Mouse (Mus musculus): ENCODE results near the gene Trex1. TPM values are rescaled to one million over a fixed set of nuclear protein-coding genes. Genes with fewer than 3 reads are reported as not detected.

The Trex1 gene
- polyA plus RNA-seq, 1 experiment from 2014 or later = 14.5 TPM

- ATAC-seq = no peak
- 80% methylated on average over 3 of the region's 3 CpGs for WGBS
- Histone ChIP-seq H3K27me3 (no peaks in the 10 kb centered on the region), H3K9ac (replicated peaks) (no peak overlapping the region), H3K9me3 (no peaks in the 10 kb centered on the region), H3K4me1 (replicated peaks) (no peaks in the 10 kb centered on the region), H3K27ac (no peak overlapping the region), H3K4me2 (replicated peaks) (no peak overlapping the region), H3K36me3 (peaks cover 51% of the 10 kb centered on the region), H3K4me3 (replicated peaks) (no peak overlapping the region)
These were observed 31.1 kb downstream of the Trex1 start for GRCm38 (mm10) chr9:109028421-109028820.

- WGBS = 83% methylated on average over 8 of the region's 8 CpGs
- H3K27ac ChIP-seq = no peak overlapping the region
- no peak for ATAC-seq
These were observed 32.0 kb downstream of the Trex1 start for GRCm38 (mm10) chr9:109027521-109027920.

GRCm38 (mm10) chr9:109022866-109023685, 36.5 kb downstream of the Trex1 start:
- ATAC-seq = no peak
- H3K9ac ChIP-seq (replicated peaks) = no peak overlapping the region
- H3K4me1 ChIP-seq (replicated peaks) = no peaks in the 10 kb centered on the region
- H3K36me3 ChIP-seq = peaks cover 35% of the 10 kb centered on the region
- no peak overlapping the region for H3K27ac ChIP-seq
- no peak overlapping the region for H3K4me2 ChIP-seq (replicated peaks)
- no peaks in the 10 kb centered on the region for H3K27me3 ChIP-seq
- WGBS = 93% methylated on average over 17 of the region's 17 CpGs
- H3K4me3 ChIP-seq (replicated peaks) = no peak overlapping the region
- H3K9me3 ChIP-seq = no peaks in the 10 kb centered on the region

More at GRCm38 (mm10) chr9:109027521-109027920, 32.0 kb downstream of the Trex1 start:
- no peaks in the 10 kb centered on the region for H3K4me1 ChIP-seq (replicated peaks)
- peaks cover 57% of the 10 kb centered on the region for H3K36me3 ChIP-seq
- H3K9ac ChIP-seq (replicated peaks) = no peak overlapping the region
- H3K27me3 ChIP-seq = no peaks in the 10 kb centered on the region
- no peak overlapping the region for H3K4me3 ChIP-seq (replicated peaks)
- H3K9me3 ChIP-seq = no peaks in the 10 kb centered on the region
- H3K4me2 ChIP-seq (replicated peaks) = no peak overlapping the region

GRCm38 (mm10) chr9:109021428-109021827, 38.1 kb downstream of the Trex1 start:
- no peak overlapping the region for H3K27ac ChIP-seq
- peaks cover 31% of the 10 kb centered on the region for H3K36me3 ChIP-seq
- no peak for ATAC-seq
- no peak overlapping the region for H3K4me2 ChIP-seq (replicated peaks)
- H3K4me1 ChIP-seq (replicated peaks) = no peaks in the 10 kb centered on the region
- no peak overlapping the region; the same call in 1 of the 2 replicates for H3K9ac ChIP-seq (replicated peaks)
- no peaks in the 10 kb centered on the region for H3K27me3 ChIP-seq
- no peak overlapping the region for H3K4me3 ChIP-seq (replicated peaks)
- 92% methylated on average over 4 of the region's 4 CpGs for WGBS
- no peaks in the 10 kb centered on the region for H3K9me3 ChIP-seq

- peaks cover 13% of the 10 kb centered on the region; the same call in 1 of the 2 replicates for H3K36me3 ChIP-seq
- no peak overlapping the region for H3K27ac ChIP-seq
- H3K4me1 ChIP-seq (replicated peaks) = no peaks in the 10 kb centered on the region
- H3K9ac ChIP-seq (replicated peaks) = no peak overlapping the region
- no peak overlapping the region for H3K4me3 ChIP-seq (replicated peaks)
- no peak for ATAC-seq
- no peaks in the 10 kb centered on the region for H3K27me3 ChIP-seq
- 76% methylated on average over 11 of the region's 11 CpGs for WGBS
- no peak overlapping the region for H3K4me2 ChIP-seq (replicated peaks)
- no peaks in the 10 kb centered on the region for H3K9me3 ChIP-seq
These were observed 42.4 kb downstream of the Trex1 start for GRCm38 (mm10) chr9:109016973-109017604.

GRCm38 (mm10) chr9:109015397-109015796, 44.1 kb downstream of the Trex1 start:
- H3K27me3 ChIP-seq = no peaks in the 10 kb centered on the region
- no peaks in the 10 kb centered on the region for H3K4me1 ChIP-seq (replicated peaks)
- H3K36me3 ChIP-seq = peaks cover 30% of the 10 kb centered on the region
- WGBS = 83% methylated on average over 8 of the region's 8 CpGs
- no peak overlapping the region for H3K4me2 ChIP-seq (replicated peaks)
- H3K9me3 ChIP-seq = no peaks in the 10 kb centered on the region
- ATAC-seq = no peak
- H3K4me3 ChIP-seq (replicated peaks) = no peak overlapping the region
- H3K9ac ChIP-seq (replicated peaks) = no peak overlapping the region
- no peak overlapping the region for H3K27ac ChIP-seq

- H3K36me3 ChIP-seq = peaks cover 59% of the 10 kb centered on the region
- H3K27ac ChIP-seq = no peak overlapping the region
- no peaks in the 10 kb centered on the region for H3K9me3 ChIP-seq
- H3K4me1 ChIP-seq (replicated peaks) = no peaks in the 10 kb centered on the region
- no peak for ATAC-seq
- H3K9ac ChIP-seq (replicated peaks) = no peak overlapping the region
- no peak overlapping the region for H3K4me3 ChIP-seq (replicated peaks)
- H3K27me3 ChIP-seq = no peaks in the 10 kb centered on the region
- WGBS = 91% methylated on average over 14 of the region's 14 CpGs
- H3K4me2 ChIP-seq (replicated peaks) = no peak overlapping the region
These were observed 49.2 kb downstream of the Trex1 start for GRCm38 (mm10) chr9:109010316-109010690.

- H3K36me3 ChIP-seq = peaks cover 59% of the 10 kb centered on the region
- 70% methylated on average over 17 of the region's 17 CpGs for WGBS
- no peak overlapping the region for H3K9ac ChIP-seq (replicated peaks)
- H3K27ac ChIP-seq = no peak overlapping the region
- no peaks in the 10 kb centered on the region for H3K9me3 ChIP-seq
- no peak overlapping the region for H3K4me3 ChIP-seq (replicated peaks)
- H3K4me2 ChIP-seq (replicated peaks) = no peak overlapping the region
- ATAC-seq = no peak
- no peaks in the 10 kb centered on the region for H3K27me3 ChIP-seq
- H3K4me1 ChIP-seq (replicated peaks) = no peaks in the 10 kb centered on the region
These were observed 49.8 kb downstream of the Trex1 start for GRCm38 (mm10) chr9:109009636-109010315.

GRCm38 (mm10) chr9:109008994-109009635, 50.4 kb downstream of the Trex1 start:
- Histone ChIP-seq H3K9me3 (no peaks in the 10 kb centered on the region), H3K9ac (replicated peaks) (no peak overlapping the region), H3K36me3 (peaks cover 59% of the 10 kb centered on the region), H3K4me2 (replicated peaks) (no peak overlapping the region), H3K27ac (no peak overlapping the region), H3K27me3 (no peaks in the 10 kb centered on the region), H3K4me3 (replicated peaks) (no peak overlapping the region), H3K4me1 (replicated peaks) (no peaks in the 10 kb centered on the region)
- WGBS = 81% methylated on average over 10 of the region's 10 CpGs
- ATAC-seq = no peak

GRCm38 (mm10) chr9:109008081-109008480, 51.5 kb downstream of the Trex1 start:
- H3K4me1 ChIP-seq (replicated peaks) = no peaks in the 10 kb centered on the region
- H3K27ac ChIP-seq = no peak overlapping the region; the same call in 1 of the 2 replicates
- no peaks in the 10 kb centered on the region for H3K9me3 ChIP-seq
- peaks cover 54% of the 10 kb centered on the region for H3K36me3 ChIP-seq
- H3K9ac ChIP-seq (replicated peaks) = no peak overlapping the region
- 81% methylated on average over 9 of the region's 9 CpGs for WGBS
- ATAC-seq = no peak
- no peak overlapping the region for H3K4me3 ChIP-seq (replicated peaks)
- no peak overlapping the region for H3K4me2 ChIP-seq (replicated peaks)
- H3K27me3 ChIP-seq = no peaks in the 10 kb centered on the region

Data from midbrain, embryonic 13.5 days (tissue).